Mouse (Mus musculus) macrophage (primary cell): ENCODE results near the gene Ndufaf4. TPM values are rescaled to one million over a fixed set of nuclear protein-coding genes. Genes with fewer than 3 reads are reported as not detected.
A peak's percentile ranks its signal among the peaks of the same experiment; 100 is the strongest.
"Not testable (repeated sequence)": the region's sequence is repeated elsewhere in the genome, so short reads cannot be mapped to it uniquely, and the experiment has no call there.

Experiments
- H3K27ac ChIP-seq: fragments of 350-480 bp; formaldehyde crosslinking; 2 replicates; pipeline ENCODE4 v1.9.0; 2021
- H3K36me3 ChIP-seq: fragments of 350-480 bp; formaldehyde crosslinking; 2 replicates; pipeline ENCODE4 v1.9.0; 2021; ENCODE audit errors: inconsistent target
- H3K4me3 ChIP-seq: fragments of 350-480 bp; formaldehyde crosslinking; 2 replicates; pipeline ENCODE4 v1.9.0; 2021; ENCODE audit errors: inconsistent target
- H3K79me2 ChIP-seq: fragments of 350-480 bp; formaldehyde crosslinking; 2 replicates; pipeline ENCODE4 v1.9.0; 2021; ENCODE audit errors: inconsistent target
- WGBS: methylation state at CpG from one replicate; pipeline ENCODE4 v1.1.7; 2026; ENCODE audit warnings: inconsistent platforms; ENCODE audit not compliant: missing documents; 5-methylcytosine and 5-hydroxymethylcytosine counted together
- polyA plus RNA-seq: library from polyadenylated mRNA; stranded (reverse); fragments of 250-400 nt; gene quantifications from 3 replicates; pipeline ENCODE4 v1.2.4, GENCODE M21; 2018; ENCODE audit warnings: inconsistent platforms
- total RNA-seq, 78 experiments: library from RNA; depleted of rRNA; stranded (reverse); fragments of 250-400 nt; gene quantifications; 1 replicate in 9 of 78; 2 replicates in 24 of 78; 3 replicates in 43 of 78; 4 replicates in 2 of 78; pipeline ENCODE4 v1.2.4; 2018; ENCODE audit warnings: inconsistent platforms in 56 of 78

Gene Ndufaf4
- 10 to 100 TPM in 7 of 26 experiments, 1 to 10 TPM in 19; 1.1 to 13.1 (median 4.5) TPM for total RNA-seq (2018; cell fraction: chromatin; rRNA removed)
- 10 to 100 TPM in 2 of 26 experiments, 1 to 10 TPM in 24; 3.8 to 10.2 (median 7.9) TPM for total RNA-seq (2018; cell fraction: cytosol; rRNA removed)
- 10 to 100 TPM in 9 of 26 experiments, 1 to 10 TPM in 17; 1.7 to 20.6 (median 6.1) TPM for total RNA-seq (2018; cell fraction: nucleus; rRNA removed)
- 9.8 to 15.4 TPM (median 10.0 TPM) in 3 replicates for polyA plus RNA-seq

DNA sequence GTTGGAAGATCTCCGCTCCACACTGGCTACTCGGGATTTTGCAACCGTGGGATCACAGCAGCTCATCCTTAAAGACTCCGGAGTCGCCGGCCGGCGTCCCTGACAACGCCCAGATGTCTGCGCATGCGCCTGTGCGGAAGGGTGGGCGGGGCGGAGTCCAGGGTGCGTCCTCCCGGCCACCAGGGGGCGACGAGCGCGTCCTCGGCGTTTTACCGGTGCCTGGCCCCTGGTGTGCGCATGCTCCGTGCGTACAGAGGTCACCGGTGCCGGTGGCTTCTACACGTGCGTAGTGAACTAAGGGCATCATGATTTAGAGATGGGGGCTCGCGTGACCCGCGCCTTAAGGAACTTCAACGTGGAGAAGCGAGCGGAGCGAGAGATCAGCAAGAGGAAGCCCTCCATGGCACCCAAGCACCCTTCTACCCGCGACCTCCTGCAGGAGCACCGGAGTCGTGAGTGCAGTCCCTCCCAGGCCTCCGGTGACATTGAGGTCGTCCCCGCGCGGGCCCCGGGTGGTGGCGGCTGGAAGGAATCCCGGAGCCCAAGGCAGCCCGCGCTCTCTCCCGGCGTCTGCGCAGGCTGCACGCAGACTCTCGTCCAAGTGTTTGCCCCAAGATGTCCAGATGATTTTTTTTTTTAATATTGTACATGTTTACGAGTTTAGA is at the start of gene Ndufaf4:
Gene Ndufaf4 (plus strand): TSS at position 233 of the 665 bp plus-strand sequence.
- Histone ChIP-seq H3K79me2 (peaks cover 7% of the 10 kb centered on the region; the same call in 1 of the 2 replicates), H3K36me3 (peaks cover 6% of the 10 kb centered on the region; the same call in 1 of the 2 replicates), H3K27ac (no peak within 1 kb of the TSS), H3K4me3 (peak within 1 kb of the TSS; percentile 56)
- 1% methylated on average over 58 of the region's 58 CpGs for WGBS

- H3K27ac ChIP-seq: no peak within 1 kb of the TSS
- H3K4me3 ChIP-seq: no peak within 1 kb of the TSS
- no peaks in the 10 kb centered on the region for H3K79me2 ChIP-seq
- WGBS: 2% methylated on average over 62 of the region's 63 CpGs
- no peaks in the 10 kb centered on the region for H3K36me3 ChIP-seq
Observed at GRCm38 (mm10) chr4:24850401-24851325, 47.2 kb upstream of the Ndufaf4 start, which contains the start of gene Klhl32. Klhl32 (minus strand) TSS chr4:24851124.

DNA sequence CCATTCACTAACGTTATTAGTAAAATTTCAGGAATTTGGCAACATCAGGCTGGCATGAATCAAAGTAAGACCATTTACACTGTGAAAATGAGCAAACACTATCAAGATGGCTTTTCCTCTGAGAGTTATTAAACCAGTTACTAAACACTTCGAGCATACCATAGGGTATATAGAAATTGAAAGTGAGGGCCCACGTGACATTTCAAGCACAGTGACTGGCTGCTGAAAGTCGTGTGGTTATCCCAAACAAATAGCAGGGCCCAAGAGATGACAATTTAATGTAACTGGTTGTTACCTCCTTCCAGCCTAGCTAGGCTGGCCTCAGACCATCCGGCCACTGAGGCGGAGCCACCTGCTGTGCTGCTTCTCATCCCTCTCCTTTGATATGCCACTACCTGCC is 32.2 kb upstream of the Ndufaf4 start:
- WGBS: 64% methylated on average over 6 of the region's 6 CpGs
- H3K4me3 ChIP-seq: no peak overlapping the region
- no peak overlapping the region for H3K27ac ChIP-seq
- H3K79me2 ChIP-seq: no peaks in the 10 kb centered on the region
- no peaks in the 10 kb centered on the region for H3K36me3 ChIP-seq

DNA sequence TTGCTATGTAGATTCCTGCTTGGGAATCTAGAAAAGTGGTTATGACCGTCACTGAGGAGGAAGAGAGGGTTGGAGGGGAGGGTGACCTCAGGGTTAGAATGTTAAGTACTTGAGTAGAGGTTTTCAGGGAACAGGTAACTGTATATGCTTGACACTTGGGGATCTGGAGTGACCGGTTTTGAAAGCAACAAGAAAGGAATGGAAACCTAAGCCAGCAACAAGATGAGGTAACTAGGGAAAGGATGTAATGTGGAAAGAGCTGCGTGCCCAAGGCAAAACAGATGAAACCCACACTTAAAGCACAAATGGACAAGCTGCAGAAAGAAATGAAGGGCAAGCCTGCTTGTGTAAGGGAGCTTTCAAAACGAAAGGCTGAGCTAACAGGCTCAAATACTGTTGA is 28.7 kb upstream of the Ndufaf4 start:
- no peaks in the 10 kb centered on the region for H3K79me2 ChIP-seq
- H3K36me3 ChIP-seq: no peaks in the 10 kb centered on the region
- H3K27ac ChIP-seq: no peak overlapping the region
- WGBS: 79% methylated on average over 4 of the region's 4 CpGs
- H3K4me3 ChIP-seq: no peak overlapping the region

DNA sequence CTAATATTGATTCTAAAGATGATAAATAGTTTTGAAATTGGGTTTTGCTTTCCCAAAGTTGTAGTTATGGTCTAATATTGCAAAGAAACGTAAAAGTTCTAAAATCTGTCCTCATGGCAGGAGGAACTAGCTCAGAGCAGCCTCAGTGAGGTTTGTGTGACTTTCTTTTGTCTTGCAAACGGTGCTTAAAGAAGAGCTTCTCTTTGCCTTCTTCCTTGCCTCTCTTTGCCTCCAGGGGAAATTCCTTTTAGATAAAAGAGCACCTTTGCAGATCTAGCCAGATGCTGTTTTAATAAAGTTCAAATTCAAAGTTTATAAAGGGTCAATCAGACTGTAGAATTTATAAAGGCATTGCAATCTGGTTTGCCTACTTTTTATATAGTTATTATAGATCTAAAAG is 8.5 kb upstream of the Ndufaf4 start:
- not testable (repeated sequence) for H3K27ac ChIP-seq, H3K79me2 ChIP-seq, H3K36me3 ChIP-seq, H3K4me3 ChIP-seq
- WGBS: 70% methylated on average over 2 of the region's 2 CpGs

DNA sequence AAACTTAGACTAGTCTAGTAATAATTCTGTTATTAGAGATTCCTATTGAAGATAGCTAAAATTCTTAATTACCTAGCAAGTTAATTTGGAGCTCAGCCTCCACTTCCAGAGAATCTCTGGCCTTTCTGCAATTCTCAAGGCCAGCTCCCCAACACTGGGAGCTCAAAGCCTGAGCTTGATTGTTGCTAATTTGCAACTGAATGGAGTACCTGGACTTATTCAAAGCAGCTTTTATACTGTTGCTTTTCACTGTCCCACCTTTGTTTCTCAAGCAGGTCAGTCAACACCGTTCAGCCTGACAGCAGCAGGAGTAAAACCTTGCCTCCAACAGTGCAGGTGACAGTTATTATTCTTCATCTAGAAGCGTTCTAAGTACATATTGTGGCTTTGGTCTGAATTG is 5.6 kb upstream of the Ndufaf4 start:
- H3K79me2 ChIP-seq, H3K4me3 ChIP-seq, H3K36me3 ChIP-seq, H3K27ac ChIP-seq: not testable (repeated sequence)
- WGBS: 93% methylated on average over 2 of the region's 2 CpGs

GRCm38 (mm10) chr4:24894625-24895024 is 3.3 kb upstream of the Ndufaf4 start:
- no peak overlapping the region for H3K27ac ChIP-seq
- H3K36me3 ChIP-seq: no peaks in the 10 kb centered on the region
- H3K4me3 ChIP-seq: no peak overlapping the region
- 66% methylated on average over 4 of the region's 4 CpGs for WGBS
- peaks cover 7% of the 10 kb centered on the region; the same call in 1 of the 2 replicates for H3K79me2 ChIP-seq

GRCm38 (mm10) chr4:24896829-24897228 is 1.1 kb upstream of the Ndufaf4 start:
- H3K4me3 ChIP-seq: no peak overlapping the region
- no peak overlapping the region for H3K27ac ChIP-seq
- peaks cover 7% of the 10 kb centered on the region; the same call in 1 of the 2 replicates for H3K79me2 ChIP-seq
- 0% methylated on average over 1 of the region's 1 CpGs for WGBS
- H3K36me3 ChIP-seq: peaks cover 6% of the 10 kb centered on the region; the same call in 1 of the 2 replicates

DNA sequence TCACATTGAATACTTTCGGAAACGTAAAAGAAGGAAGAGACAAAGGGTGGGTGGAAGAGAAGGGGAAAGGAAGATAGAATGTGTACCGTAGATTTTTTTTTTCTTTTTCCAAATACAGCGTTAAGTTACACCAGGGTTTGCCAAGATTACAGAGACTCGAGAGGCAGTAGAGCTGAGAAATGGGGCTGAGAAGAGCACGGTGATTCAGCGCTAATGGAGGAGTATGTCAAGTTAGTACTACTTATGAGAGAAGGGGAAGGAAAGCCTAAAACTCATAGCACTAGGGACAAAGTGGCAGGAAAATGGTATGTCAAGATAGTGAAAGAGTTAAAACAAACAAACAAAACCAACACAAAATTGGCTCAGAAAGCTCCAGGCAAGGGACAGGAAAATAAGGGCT is 532 bp upstream of the Ndufaf4 start:
- WGBS: 12% methylated on average over 7 of the region's 7 CpGs
- no peak overlapping the region for H3K27ac ChIP-seq
- peaks cover 7% of the 10 kb centered on the region; the same call in 1 of the 2 replicates for H3K79me2 ChIP-seq
- peak overlapping the region; percentile 56 for H3K4me3 ChIP-seq
- peaks cover 6% of the 10 kb centered on the region; the same call in 1 of the 2 replicates for H3K36me3 ChIP-seq

DNA sequence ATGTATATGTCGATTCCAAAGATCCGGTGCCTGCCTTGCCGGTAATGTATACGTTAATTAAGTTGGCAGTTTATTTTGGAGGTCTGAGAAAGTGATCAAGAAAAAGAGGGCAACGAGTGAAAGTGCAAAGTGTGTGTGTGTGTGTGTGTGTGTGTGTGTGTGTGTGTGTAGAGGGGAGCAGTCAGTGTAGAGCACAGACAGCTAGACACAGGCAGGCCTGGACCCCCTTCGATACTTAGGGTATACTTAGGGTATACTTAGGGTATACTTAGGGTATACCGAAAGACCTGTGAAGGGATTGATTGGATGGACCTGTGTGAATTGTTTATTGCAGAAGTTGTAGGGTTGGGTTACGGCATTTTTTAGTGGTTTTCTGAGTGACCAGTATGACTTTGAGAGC is 753 bp downstream of the Ndufaf4 start:
- H3K36me3 ChIP-seq: peaks cover 6% of the 10 kb centered on the region; the same call in 1 of the 2 replicates
- H3K4me3 ChIP-seq: peak overlapping the region; percentile 56
- no peak overlapping the region for H3K27ac ChIP-seq
- 23% methylated on average over 8 of the region's 8 CpGs for WGBS
- H3K79me2 ChIP-seq: peaks cover 7% of the 10 kb centered on the region; the same call in 1 of the 2 replicates

- 34% methylated on average over 4 of the region's 4 CpGs for WGBS
- Histone ChIP-seq H3K79me2 (peaks cover 7% of the 10 kb centered on the region; the same call in 1 of the 2 replicates), H3K4me3 (peak overlapping the region; percentile 56), H3K27ac (no peak overlapping the region), H3K36me3 (peaks cover 6% of the 10 kb centered on the region; the same call in 1 of the 2 replicates)
Observed at GRCm38 (mm10) chr4:24899146-24899545, 1.3 kb downstream of the Ndufaf4 start.

GRCm38 (mm10) chr4:24907745-24908144 is 9.9 kb downstream of the Ndufaf4 start:
- WGBS: 36% methylated on average over 3 of the region's 3 CpGs
- no peaks in the 10 kb centered on the region for H3K36me3 ChIP-seq
- no peak overlapping the region for H3K27ac ChIP-seq
- H3K79me2 ChIP-seq: no peaks in the 10 kb centered on the region
- H3K4me3 ChIP-seq: no peak overlapping the region

- no peak overlapping the region for H3K27ac ChIP-seq
- 94% methylated on average over 2 of the region's 2 CpGs for WGBS
Observed at GRCm38 (mm10) chr4:24915631-24916030, 17.7 kb downstream of the Ndufaf4 start.

DNA sequence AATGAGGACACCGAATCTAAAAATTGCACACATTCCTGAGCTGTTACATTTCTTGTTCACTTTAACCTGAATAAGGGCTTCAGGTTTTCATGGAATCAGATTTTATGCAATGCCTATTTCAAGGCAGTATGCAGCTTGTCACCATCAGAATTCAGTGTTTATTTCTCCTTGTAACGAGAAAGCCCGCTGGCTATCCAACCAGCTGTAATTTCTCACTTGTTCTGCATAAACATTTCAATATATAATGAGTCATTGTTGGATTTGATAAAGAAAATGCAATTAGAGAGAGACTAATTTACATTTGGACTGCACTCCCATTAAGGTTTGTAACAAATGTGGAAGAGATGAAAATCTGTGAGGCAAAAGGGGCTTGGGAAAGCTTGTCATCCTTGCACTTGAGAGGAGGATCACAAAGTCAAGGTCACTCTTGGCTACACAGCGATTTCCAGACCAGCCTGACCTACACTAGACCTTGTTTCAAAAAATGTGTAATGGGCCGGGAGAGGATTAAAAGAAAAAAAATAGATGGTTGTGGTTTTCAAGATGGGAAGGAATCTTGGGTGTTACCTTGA is 22.2 kb downstream of the Ndufaf4 start:
- Histone ChIP-seq H3K79me2 (no peaks in the 10 kb centered on the region), H3K36me3 (no peaks in the 10 kb centered on the region), H3K4me3 (no peak overlapping the region), H3K27ac (no peak overlapping the region)
- WGBS: 84% methylated on average over 5 of the region's 5 CpGs

More at GRCm38 (mm10) chr4:24915631-24916030, 17.7 kb downstream of the Ndufaf4 start:
- Histone ChIP-seq H3K79me2 (no peaks in the 10 kb centered on the region), H3K4me3 (no peak overlapping the region), H3K36me3 (no peaks in the 10 kb centered on the region)
